Mouse (Mus musculus) MEL (cell line): ENCODE data around the gene Btnl4. TPM values are rescaled to one million over a fixed set of nuclear protein-coding genes. Genes with fewer than 3 reads are reported as not detected.

Experiments
- DNase-seq: peaks from one replicate; pipeline ENCODE4 v3.0.0; 2011; ENCODE audit warnings: low read depth, low spot score
- H3K27ac ChIP-seq: 2 replicates; pipeline ENCODE4 v1.5.1; 2012; ENCODE audit warnings: low read depth, mild to moderate bottlenecking, control low read depth, low read length, moderate library complexity; ENCODE audit not compliant: control insufficient read depth
- H3K27me3 ChIP-seq, 2 experiments: fragments of 150-350 bp in 1 of 2; sonication (generic) in 1 of 2; 2 replicates each; pipeline ENCODE4 v1.6.1; 2012; ENCODE audit warnings: low read length in 2 of 2, mild to moderate bottlenecking in 2 of 2, improper control_type of control experiment in 1 of 2, moderate library complexity in 1 of 2; ENCODE audit not compliant: insufficient read depth in 2 of 2, control insufficient read depth in 1 of 2
- H3K36me3 ChIP-seq, 2 experiments: 2 replicates each; pipeline ENCODE4 v1.6.1; 2012 to 2014; ENCODE audit warnings: low read length in 2 of 2, improper control_type of control experiment in 1 of 2, inconsistent platforms in 1 of 2, mild to moderate bottlenecking in 1 of 2; ENCODE audit not compliant: insufficient read depth in 2 of 2, control insufficient read depth in 1 of 2
- H3K4me1 ChIP-seq, 2 experiments: fragments of 150-350 bp in 1 of 2; sonication (generic) in 1 of 2; 2 replicates each; pipeline ENCODE4 v1.6.1; 2012; ENCODE audit warnings: low read length in 2 of 2, improper control_type of control experiment in 1 of 2, mild to moderate bottlenecking in 1 of 2; ENCODE audit not compliant: insufficient read depth in 2 of 2, control insufficient read depth in 1 of 2
- H3K4me3 ChIP-seq, 2 experiments: fragments of 150-350 bp in 1 of 2; sonication (generic) in 1 of 2; 2 replicates each; pipeline ENCODE4 v1.5.1; 2012; ENCODE audit warnings: low read depth in 2 of 2, low read length in 2 of 2, mild to moderate bottlenecking in 2 of 2, moderate library complexity in 2 of 2, control low read depth in 1 of 2, improper control_type of control experiment in 1 of 2; ENCODE audit not compliant: control insufficient read depth in 1 of 2, insufficient read depth in 1 of 2
- H3K79me2 ChIP-seq: 2 replicates; pipeline ENCODE4 v1.6.1; 2012; ENCODE audit warnings: mild to moderate bottlenecking, low read length, moderate library complexity; ENCODE audit not compliant: control insufficient read depth, poor library complexity, insufficient read depth
- H3K9ac ChIP-seq: 2 replicates; pipeline ENCODE4 v1.6.1; 2012; ENCODE audit warnings: low read depth, mild to moderate bottlenecking, control low read depth, low read length, moderate library complexity; ENCODE audit not compliant: control insufficient read depth, poor library complexity, severe bottlenecking
- H3K9me3 ChIP-seq: fragments of 150-350 bp; sonication (generic); replicated peaks from 2 replicates; pipeline ENCODE4 v1.6.1; 2012; ENCODE audit warnings: mild to moderate bottlenecking, low read length, improper control_type of control experiment, moderate library complexity; ENCODE audit not compliant: insufficient read depth
- BHLHE40 ChIP-seq: IDR thresholded peaks from 2 replicates; pipeline ENCODE4 v1.6.1; 2012; ENCODE audit warnings: low read depth, mild to moderate bottlenecking, inconsistent platforms, low read length, improper control_type of control experiment, borderline replicate concordance
- CHD2 ChIP-seq: IDR thresholded peaks from 2 replicates; pipeline ENCODE4 v1.6.1; 2011; ENCODE audit warnings: low read length, improper control_type of control experiment
- CTCF ChIP-seq, 3 experiments: IDR thresholded peaks in 2 of 3; conservative IDR thresholded peaks in 1 of 3; 2 replicates each; pipeline ENCODE4 v1.5.1; 2011 to 2012; ENCODE audit warnings: low read length in 3 of 3, low read depth in 2 of 3, mild to moderate bottlenecking in 2 of 3, improper control_type of control experiment in 1 of 3, inconsistent platforms in 1 of 3, mixed read lengths in 1 of 3, moderate library complexity in 1 of 3; ENCODE audit not compliant: control insufficient read depth in 1 of 3, insufficient read depth in 1 of 3, poor library complexity in 1 of 3, severe bottlenecking in 1 of 3
- E2F4 ChIP-seq: IDR thresholded peaks from 2 replicates; pipeline ENCODE4 v1.6.1; 2011; ENCODE audit warnings: low read depth, low read length, improper control_type of control experiment, borderline replicate concordance
- ELF1 ChIP-seq: IDR thresholded peaks from 2 replicates; pipeline ENCODE4 v1.6.1; 2014; ENCODE audit warnings: low read depth, mild to moderate bottlenecking, inconsistent platforms, low read length, improper control_type of control experiment, moderate library complexity
- GABPA ChIP-seq: IDR thresholded peaks from 2 replicates; pipeline ENCODE4 v1.6.1; 2012; ENCODE audit warnings: low read depth, mild to moderate bottlenecking, inconsistent platforms, low read length, improper control_type of control experiment, moderate library complexity
- GATA1 ChIP-seq: IDR thresholded peaks from 2 replicates; pipeline ENCODE4 v1.6.1; 2011; ENCODE audit warnings: low read depth, low read length, improper control_type of control experiment
- HCFC1 ChIP-seq: IDR thresholded peaks from 2 replicates; pipeline ENCODE4 v1.6.1; 2012; ENCODE audit warnings: low read depth, mild to moderate bottlenecking, inconsistent platforms, low read length, improper control_type of control experiment, moderate library complexity
- KAT2A ChIP-seq: conservative IDR thresholded peaks from 2 replicates; pipeline ENCODE4 v1.6.1; 2012; ENCODE audit warnings: low read depth, low read length, improper control_type of control experiment, inconsistent platforms
- MAFK ChIP-seq: IDR thresholded peaks from 2 replicates; pipeline ENCODE4 v1.6.1; 2011; ENCODE audit warnings: low read depth, mild to moderate bottlenecking, low read length, improper control_type of control experiment, borderline replicate concordance
- MEF2A ChIP-seq: IDR thresholded peaks from 2 replicates; pipeline ENCODE4 v1.6.1; 2014; ENCODE audit warnings: low read depth, mild to moderate bottlenecking, inconsistent platforms, low read length, improper control_type of control experiment; ENCODE audit not compliant: poor library complexity, insufficient replicate concordance, severe bottlenecking; ENCODE audit errors: extremely low read depth
- MXI1 ChIP-seq: IDR thresholded peaks from 2 replicates; pipeline ENCODE4 v1.6.1; 2011; ENCODE audit warnings: mild to moderate bottlenecking, low read depth, low read length, improper control_type of control experiment
- MYB ChIP-seq: IDR thresholded peaks from 2 replicates; pipeline ENCODE4 v1.6.1; 2011; ENCODE audit warnings: mild to moderate bottlenecking, low read depth, low read length, improper control_type of control experiment
- MYC ChIP-seq: IDR thresholded peaks from 2 replicates; pipeline ENCODE4 v1.6.1; 2011; ENCODE audit warnings: low read depth, mild to moderate bottlenecking, low read length, improper control_type of control experiment, moderate library complexity
- NELFE ChIP-seq: IDR thresholded peaks from 2 replicates; pipeline ENCODE4 v1.6.1; 2011; ENCODE audit warnings: low read depth, low read length, improper control_type of control experiment
- NRF1 ChIP-seq: IDR thresholded peaks from 2 replicates; pipeline ENCODE4 v1.6.1; 2014; ENCODE audit warnings: low read depth, mild to moderate bottlenecking, inconsistent platforms, low read length, improper control_type of control experiment, moderate library complexity; ENCODE audit not compliant: poor library complexity, insufficient read depth, severe bottlenecking
- POLR2A ChIP-seq, 2 experiments: IDR thresholded peaks; 2 replicates each; pipeline ENCODE4 v1.6.1; 2011 to 2012; ENCODE audit warnings: low read length in 2 of 2, mild to moderate bottlenecking in 2 of 2, control low read depth in 1 of 2, improper control_type of control experiment in 1 of 2, low read depth in 1 of 2, moderate library complexity in 1 of 2; ENCODE audit not compliant: control insufficient read depth in 1 of 2, insufficient read depth in 1 of 2, poor library complexity in 1 of 2
- POLR2AphosphoS2 ChIP-seq: IDR thresholded peaks from 2 replicates; pipeline ENCODE4 v1.6.1; 2011; ENCODE audit warnings: low read length, improper control_type of control experiment
- RCOR1 ChIP-seq: IDR thresholded peaks from 2 replicates; pipeline ENCODE4 v1.6.1; 2012; ENCODE audit warnings: low read depth, mild to moderate bottlenecking, inconsistent platforms, low read length, improper control_type of control experiment
- SMC3 ChIP-seq: IDR thresholded peaks from 2 replicates; pipeline ENCODE4 v1.6.1; 2011; ENCODE audit warnings: low read depth, low read length, improper control_type of control experiment
- TAL1 ChIP-seq: IDR thresholded peaks from 2 replicates; pipeline ENCODE4 v1.6.1; 2012; ENCODE audit warnings: mild to moderate bottlenecking, inconsistent platforms, low read length, moderate library complexity, mixed read lengths
- TBP ChIP-seq: IDR thresholded peaks from 2 replicates; pipeline ENCODE4 v1.8.0; 2011; ENCODE audit warnings: low read depth, low read length, improper control_type of control experiment
- TCF12 ChIP-seq: IDR thresholded peaks from 2 replicates; pipeline ENCODE4 v1.6.1; 2014; ENCODE audit warnings: low read depth, mild to moderate bottlenecking, inconsistent platforms, low read length, improper control_type of control experiment, moderate library complexity
- UBTF ChIP-seq: IDR thresholded peaks from 2 replicates; pipeline ENCODE4 v1.6.1; 2012; ENCODE audit warnings: low read depth, mild to moderate bottlenecking, inconsistent platforms, low read length, improper control_type of control experiment, moderate library complexity, borderline replicate concordance; ENCODE audit not compliant: insufficient read depth
- USF1 ChIP-seq: IDR thresholded peaks from 2 replicates; pipeline ENCODE4 v1.6.1; 2014; ENCODE audit warnings: low read depth, mild to moderate bottlenecking, inconsistent platforms, low read length, improper control_type of control experiment, moderate library complexity
- USF2 ChIP-seq, 2 experiments: IDR thresholded peaks; 2 replicates each; pipeline ENCODE4 v1.6.1; 2011 to 2012; ENCODE audit warnings: improper control_type of control experiment in 2 of 2, low read length in 2 of 2, borderline replicate concordance in 1 of 2, inconsistent platforms in 1 of 2, low read depth in 1 of 2, mild to moderate bottlenecking in 1 of 2; ENCODE audit not compliant: insufficient read depth in 1 of 2
- ZKSCAN1 ChIP-seq: IDR thresholded peaks from 2 replicates; pipeline ENCODE4 v1.6.1; 2012; ENCODE audit warnings: low read depth, mild to moderate bottlenecking, inconsistent platforms, low read length, improper control_type of control experiment, moderate library complexity
- ZMIZ1 ChIP-seq: IDR thresholded peaks from 2 replicates; pipeline ENCODE4 v1.6.1; 2012; ENCODE audit warnings: low read depth, mild to moderate bottlenecking, inconsistent platforms, low read length, improper control_type of control experiment, moderate library complexity
- ZNF384 ChIP-seq: IDR thresholded peaks from 2 replicates; pipeline ENCODE4 v1.6.1; 2012; ENCODE audit warnings: low read depth, mild to moderate bottlenecking, inconsistent platforms, low read length, improper control_type of control experiment
- polyA plus RNA-seq, 2 experiments: library from polyadenylated mRNA; stranded (reverse) in 1 of 2; unstranded in 1 of 2; fragments of >175 nt in 1 of 2; fragments of >200 nt in 1 of 2; gene quantifications; 2 replicates each; pipeline versions ENCODE4 v1.2.1 to v1.2.4; 2012; ENCODE audit warnings: low replicate concordance in 2 of 2, low read depth in 1 of 2; ENCODE audit not compliant: insufficient read length in 2 of 2, insufficient read depth in 1 of 2, missing spikeins in 1 of 2
- total RNA-seq: library from RNA; depleted of rRNA; stranded (reverse); fragments of 300-350 nt; gene quantifications from 2 replicates; pipeline ENCODE4 v1.2.3, GENCODE M21; 2012

Gene Btnl4
- total and polyA plus RNA-seq, 3 experiments, result not detected

DNA sequence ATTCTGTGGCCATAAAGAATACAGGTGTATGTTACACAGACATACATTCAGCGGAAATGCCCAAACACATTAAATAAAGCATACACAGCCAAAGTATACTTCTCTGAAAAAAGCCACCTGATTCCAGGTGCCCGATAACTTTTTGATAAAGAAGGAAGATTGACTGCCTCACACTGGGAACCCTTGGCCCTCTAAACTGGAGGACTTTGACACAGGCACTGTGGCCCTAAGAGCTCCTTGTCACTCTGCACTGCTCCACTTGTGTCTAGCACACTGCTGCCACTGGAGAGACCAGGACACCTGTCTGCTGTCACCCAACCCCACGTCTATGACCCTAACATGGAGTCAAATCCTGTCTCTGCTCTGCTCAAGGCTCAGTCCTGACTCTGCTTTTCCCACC, 2.1 kb downstream of the Btnl4 start:
- H3K79me2 ChIP-seq, result no peaks in the 10 kb centered on the region
- TF ChIP-seq ZMIZ1 (no peak), SMC3 (no peak), MYB (no peak), RCOR1 (no peak), HCFC1 (no peak), MEF2A (no peak), POLR2A (IDR thresholded peaks at IDR 0.05; ENCODE audit: control insufficient read depth in 1 of 2, insufficient read depth in 1 of 2, low read depth in 1 of 2, low read length in 2 of 2, poor library complexity in 1 of 2) (no peak), E2F4 (no peak), MAFK (no peak), UBTF (no peak), BHLHE40 (no peak), CTCF (IDR thresholded peaks at IDR 0.05 in 2 of 3, conservative IDR thresholded peaks at IDR 0.05 in 1 of 3; ENCODE audit: control insufficient read depth in 1 of 3, insufficient read depth in 1 of 3, low read depth in 2 of 3, low read length in 3 of 3, poor library complexity in 1 of 3, severe bottlenecking in 1 of 3) (no peak), POLR2AphosphoS2 (no peak), CHD2 (no peak), MXI1 (no peak), GATA1 (no peak), TBP (no peak), NRF1 (no peak)
- TF ChIP-seq, all 39 proteins: peak for 0
- no peak overlapping the region for H3K9ac ChIP-seq

GRCm38 (mm10) chr17:34470491-34470890, 6.6 kb downstream of the Btnl4 start:
- no peaks in the 10 kb centered on the region for H3K36me3 ChIP-seq
- H3K79me2 ChIP-seq, result no peaks in the 10 kb centered on the region
- no peaks in the 10 kb centered on the region for H3K9me3 ChIP-seq
- H3K27ac ChIP-seq, result no peak overlapping the region
- TF ChIP-seq TCF12 (no peak), TBP (no peak), ZMIZ1 (no peak), E2F4 (no peak), UBTF (no peak), ZKSCAN1 (no peak), MEF2A (no peak), MYC (no peak), USF1 (no peak), ELF1 (no peak), KAT2A (no peak), POLR2AphosphoS2 (no peak), HCFC1 (no peak), ZNF384 (no peak), NELFE (no peak), GABPA (no peak), USF2 (IDR thresholded peaks at IDR 0.05; ENCODE audit: borderline replicate concordance in 1 of 2, insufficient read depth in 1 of 2, low read depth in 1 of 2, low read length in 2 of 2) (no peak), MAFK (no peak), TAL1 (no peak), MXI1 (no peak)
- TF ChIP-seq, all 39 proteins: peak for 0
- Histone ChIP-seq H3K27me3 (peaks cover 0 to 1% of the 10 kb centered on the region in 2 experiments; a peak in 1 of 4 replicates), H3K9ac (no peak overlapping the region), H3K4me3 (no peak overlapping the region), H3K4me1 (no peaks in the 10 kb centered on the region)
- DNase-seq, result no peak

More for the DNA sequence above, 2.1 kb downstream of the Btnl4 start:
- H3K4me1 ChIP-seq, result no peaks in the 10 kb centered on the region
- no peaks in the 10 kb centered on the region for H3K36me3 ChIP-seq
- H3K27ac ChIP-seq, result no peak overlapping the region
- no peak overlapping the region for H3K4me3 ChIP-seq
- 0 out of 4 replicates have a peak, but pooled peaks cover 0 to under 1% of the 10 kb centered on the region in 2 experiments for H3K27me3 ChIP-seq
- no peaks in the 10 kb centered on the region for H3K9me3 ChIP-seq
- no peak for DNase-seq
